Mouse (Mus musculus) activated CD4-positive, CD25-positive, alpha-beta regulatory T cell, adult 4 months (primary cell): ENCODE results near the gene Vim. TPM values are rescaled to one million over a fixed set of nuclear protein-coding genes. Genes with fewer than 3 reads are reported as not detected.
"Not testable (repeated sequence)": the region's sequence is repeated elsewhere in the genome, so short reads cannot be mapped to it uniquely, and the experiment has no call there.

Experiments
- ATAC-seq: one replicate; pipeline ENCODE4 v1.8.0; 2017
- polyA plus RNA-seq, 2 experiments: library from polyadenylated mRNA; unstranded; fragments of 100-300 nt; shearing (Covaris generic); gene quantifications; one replicate each; pipeline ENCODE4 v1.2.1; 2017

Gene Vim
- polyA plus RNA-seq, 2 experiments from 2014 or later = 703 to 754 TPM

DNA sequence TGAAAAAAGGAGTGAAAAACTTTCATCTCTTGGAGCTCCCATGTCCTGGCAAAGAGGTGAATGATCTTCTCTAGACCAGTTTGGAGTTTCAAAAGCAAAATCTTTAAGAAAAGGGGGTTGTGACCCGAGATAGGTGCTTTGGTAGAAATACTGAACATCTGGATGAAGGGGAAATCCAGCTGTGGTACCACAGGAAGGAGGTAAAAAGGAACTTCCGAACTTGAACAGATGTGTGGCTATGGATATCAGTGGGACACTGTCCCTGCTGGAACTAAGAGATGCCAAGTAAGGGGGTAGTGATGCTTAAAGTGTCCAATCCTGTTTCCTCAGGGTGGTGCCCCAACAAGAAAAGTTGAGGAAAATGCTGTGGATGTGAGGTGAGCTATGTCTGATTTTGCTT lies 3.6 kb upstream of the Vim start:
- no peak for ATAC-seq

DNA sequence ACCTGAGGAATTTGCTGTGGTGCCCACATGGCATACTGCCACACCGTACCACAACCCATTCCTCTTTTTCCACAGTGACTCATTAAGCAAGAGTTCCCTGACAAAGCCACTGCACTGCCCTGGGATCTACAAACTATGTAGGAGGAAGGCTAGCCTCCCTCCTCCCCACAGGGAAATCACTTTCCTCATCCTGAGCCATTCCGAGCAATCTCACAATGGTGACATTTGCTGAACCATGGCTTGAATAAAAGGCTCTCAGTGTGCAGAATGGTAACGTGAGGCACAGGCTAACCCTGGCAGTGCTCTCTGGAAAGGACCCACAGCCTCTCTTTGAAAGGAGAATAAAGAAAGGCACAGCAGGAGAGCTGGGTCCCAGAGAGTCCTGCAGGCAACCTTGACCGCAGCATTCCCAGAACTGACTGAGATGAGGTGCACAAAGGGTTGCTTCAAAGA lies 1.6 kb upstream of the Vim start:
- no peak for ATAC-seq

DNA sequence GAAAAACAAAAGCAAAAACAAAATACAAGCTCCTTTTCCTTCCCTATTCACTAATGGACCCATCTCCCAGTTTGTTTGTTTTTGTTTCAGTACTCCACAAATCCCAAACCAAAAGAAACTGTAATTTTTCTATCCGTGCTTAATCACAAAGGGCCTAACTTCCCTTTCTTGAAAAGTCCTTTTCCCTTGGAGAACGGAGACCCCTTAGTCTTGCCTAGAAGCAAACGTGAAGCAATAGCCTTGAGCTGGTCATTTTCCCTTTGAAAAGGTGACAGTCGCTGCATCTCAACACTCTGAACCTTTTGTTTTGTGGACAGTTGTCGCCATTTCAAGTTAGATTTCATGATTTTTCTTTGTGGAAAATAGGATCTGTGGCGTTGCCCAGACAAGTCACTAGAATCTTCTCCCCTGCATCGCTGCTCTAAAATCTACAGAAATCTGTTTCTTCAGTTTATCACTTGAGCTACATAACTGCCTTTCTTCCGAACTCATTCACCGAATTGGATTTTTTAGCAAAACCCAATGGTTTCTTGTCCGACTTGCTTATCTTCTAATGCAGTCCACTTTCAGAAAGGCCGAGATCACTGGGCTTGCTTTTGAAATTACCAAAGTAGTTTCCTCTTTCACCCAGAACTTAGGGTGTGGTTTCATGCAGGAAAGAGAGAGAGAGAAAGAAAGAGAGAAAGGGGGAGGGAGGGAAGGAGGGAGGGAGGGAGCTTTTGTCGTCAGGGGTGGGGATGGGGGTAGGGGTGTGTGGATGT lies 900 bp upstream of the Vim start:
- ATAC-seq = no peak

DNA sequence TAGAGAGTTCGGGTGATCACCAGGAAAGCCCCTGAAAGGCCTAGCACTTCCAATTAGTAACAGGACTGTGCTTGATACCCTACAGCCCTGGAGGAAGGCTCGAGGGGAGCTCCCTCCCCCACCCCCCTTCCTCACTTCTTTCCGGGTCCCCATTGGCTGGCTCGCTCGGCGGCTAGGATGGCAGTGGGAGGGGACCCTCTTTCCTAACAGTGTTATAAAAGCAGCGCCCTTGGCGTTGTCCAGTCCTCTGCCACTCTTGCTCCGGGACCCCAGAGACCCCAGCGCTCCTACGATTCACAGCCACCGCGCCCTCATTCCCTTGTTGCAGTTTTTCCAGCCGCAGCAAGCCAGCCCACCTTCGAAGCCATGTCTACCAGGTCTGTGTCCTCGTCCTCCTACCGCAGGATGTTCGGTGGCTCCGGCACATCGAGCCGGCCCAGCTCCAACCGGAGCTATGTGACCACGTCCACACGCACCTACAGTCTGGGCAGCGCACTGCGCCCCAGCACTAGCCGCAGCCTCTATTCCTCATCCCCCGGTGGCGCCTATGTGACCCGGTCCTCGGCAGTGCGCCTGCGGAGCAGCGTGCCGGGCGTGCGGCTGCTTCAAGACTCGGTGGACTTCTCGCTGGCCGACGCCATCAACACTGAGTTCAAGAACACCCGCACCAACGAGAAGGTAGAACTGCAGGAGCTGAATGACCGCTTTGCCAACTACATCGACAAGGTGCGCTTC lies 506 bp downstream of the Vim start:
- peak; percentile 59 for ATAC-seq

DNA sequence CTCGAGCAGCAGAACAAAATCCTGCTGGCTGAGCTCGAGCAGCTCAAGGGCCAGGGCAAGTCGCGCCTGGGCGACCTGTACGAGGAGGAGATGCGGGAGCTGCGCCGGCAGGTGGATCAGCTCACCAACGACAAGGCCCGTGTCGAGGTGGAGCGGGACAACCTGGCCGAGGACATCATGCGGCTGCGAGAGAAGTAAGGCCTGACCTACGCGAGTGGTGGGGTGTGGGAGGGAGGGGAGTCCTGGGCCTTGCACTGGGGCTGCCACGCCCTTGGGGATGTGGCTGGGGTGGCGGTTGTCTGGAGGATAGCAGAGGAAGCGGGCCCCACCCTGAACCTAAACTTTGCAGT lies 1.0 kb downstream of the Vim start:
- ATAC-seq = peak; percentile 64

DNA sequence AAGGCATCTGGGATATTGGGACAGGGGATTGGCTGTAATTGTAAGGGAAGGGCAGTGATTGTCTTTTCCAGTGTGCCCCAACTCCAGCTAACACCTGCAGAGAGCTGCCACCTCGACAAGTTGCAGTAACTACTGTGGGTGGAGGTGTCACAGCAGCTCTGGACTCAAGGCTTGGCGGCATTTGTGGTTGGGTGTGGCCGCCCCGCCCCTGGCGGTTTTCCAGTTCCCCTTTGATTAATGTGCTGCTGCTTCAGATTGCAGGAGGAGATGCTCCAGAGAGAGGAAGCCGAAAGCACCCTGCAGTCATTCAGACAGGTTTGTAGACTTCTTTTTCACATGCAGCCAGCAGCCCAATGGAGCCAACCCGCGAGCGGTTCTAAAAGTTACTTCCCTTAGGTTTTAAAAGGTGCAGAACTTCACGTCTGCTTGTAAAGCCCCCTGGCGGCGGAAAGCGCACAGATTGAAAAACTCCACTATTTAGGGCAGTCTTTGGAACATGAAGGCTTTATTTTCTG lies 1.6 kb downstream of the Vim start:
- ATAC-seq = peak; percentile 28

DNA sequence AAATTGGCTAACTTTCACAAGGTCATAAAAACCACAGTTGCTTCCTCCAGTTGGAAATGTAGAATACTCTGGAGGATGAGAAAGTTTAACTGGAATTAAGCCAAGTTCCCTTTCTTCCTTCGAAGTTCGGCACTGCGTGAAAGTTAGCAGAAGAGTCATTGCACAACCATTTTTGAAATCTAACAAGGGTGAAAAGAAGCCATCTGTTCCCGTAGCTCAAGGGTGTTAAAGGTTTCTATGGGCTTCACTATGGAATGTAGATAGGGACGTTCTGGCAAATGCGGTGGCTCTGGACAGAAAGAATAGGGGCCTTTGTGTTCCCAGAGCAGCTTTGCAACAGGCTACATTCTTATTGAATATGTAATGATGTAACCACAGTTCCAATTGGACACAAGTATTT lies 2.2 kb downstream of the Vim start:
- no peak for ATAC-seq

DNA sequence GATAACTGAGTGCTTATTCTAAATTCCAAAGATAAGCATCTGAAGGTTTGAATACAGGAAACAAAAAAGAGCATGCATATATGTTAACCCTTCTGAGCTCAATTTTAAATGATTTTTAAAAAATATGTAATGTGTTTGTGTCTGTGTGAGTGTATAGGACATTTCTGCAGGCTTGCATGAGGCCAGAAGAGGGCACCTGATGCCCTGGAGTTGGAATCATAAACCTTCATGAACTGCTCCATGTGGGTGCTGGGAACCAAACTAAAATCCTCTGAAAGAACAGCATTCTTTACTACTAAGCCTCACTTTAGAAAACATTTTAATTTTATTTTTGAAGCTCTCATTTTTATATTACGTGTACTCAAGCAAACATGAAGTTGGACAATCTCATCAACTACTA lies 3.7 kb downstream of the Vim start:
- ATAC-seq = no peak

DNA sequence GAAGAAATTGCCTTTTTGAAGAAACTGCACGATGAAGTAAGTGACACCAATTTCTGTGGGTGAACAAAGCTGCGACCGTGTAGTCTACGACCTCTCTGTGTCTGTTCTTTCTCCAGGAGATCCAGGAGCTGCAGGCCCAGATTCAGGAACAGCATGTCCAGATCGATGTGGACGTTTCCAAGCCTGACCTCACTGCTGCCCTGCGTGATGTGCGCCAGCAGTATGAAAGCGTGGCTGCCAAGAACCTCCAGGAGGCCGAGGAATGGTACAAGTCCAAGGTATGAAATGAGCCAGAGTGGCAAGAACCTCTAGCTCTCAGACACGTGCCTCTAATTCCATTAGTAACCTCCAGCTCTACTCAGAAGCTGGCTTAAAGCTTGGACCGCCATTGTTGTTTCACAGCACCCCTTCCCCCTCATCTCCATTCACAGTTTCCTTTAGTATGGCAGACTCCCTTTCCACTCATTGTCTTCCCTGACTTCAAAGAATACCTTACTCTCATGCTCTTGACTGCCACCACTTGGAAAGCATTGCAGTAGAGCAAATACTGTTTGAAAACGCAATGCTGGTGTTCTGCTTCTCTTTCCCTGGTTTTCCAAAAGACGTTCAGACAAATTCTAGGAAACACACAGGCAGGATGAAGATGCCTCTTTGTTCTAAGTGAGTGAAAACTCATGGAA lies 4.9 kb downstream of the Vim start:
- ATAC-seq = no peak

DNA sequence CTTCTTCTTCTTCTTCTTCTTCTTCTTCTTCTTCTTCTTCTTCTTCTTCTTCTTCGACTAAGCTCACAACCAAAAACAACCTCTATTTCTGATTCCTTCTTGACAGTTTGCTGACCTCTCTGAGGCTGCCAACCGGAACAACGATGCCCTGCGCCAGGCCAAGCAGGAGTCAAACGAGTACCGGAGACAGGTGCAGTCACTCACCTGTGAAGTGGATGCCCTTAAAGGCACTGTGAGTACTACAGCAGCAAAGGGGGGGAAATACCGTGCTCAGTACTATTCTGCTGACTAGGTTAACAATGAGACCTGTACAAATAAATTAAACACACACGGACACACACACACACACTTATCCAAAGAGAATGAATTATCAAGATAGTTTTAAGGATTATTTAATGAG lies 5.6 kb downstream of the Vim start:
- no peak for ATAC-seq

DNA sequence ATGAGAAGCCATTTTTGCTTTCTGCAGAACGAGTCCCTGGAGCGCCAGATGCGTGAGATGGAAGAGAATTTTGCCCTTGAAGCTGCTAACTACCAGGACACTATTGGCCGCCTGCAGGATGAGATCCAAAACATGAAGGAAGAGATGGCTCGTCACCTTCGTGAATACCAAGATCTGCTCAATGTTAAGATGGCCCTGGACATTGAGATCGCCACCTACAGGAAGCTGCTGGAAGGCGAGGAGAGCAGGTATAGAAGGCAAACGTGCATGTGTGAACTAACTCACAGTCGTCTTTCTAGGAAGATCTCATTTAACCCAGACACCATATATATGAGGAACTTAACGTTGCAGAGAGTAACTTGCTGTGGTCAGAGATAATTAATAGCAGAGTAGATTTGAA lies 6.3 kb downstream of the Vim start:
- peak; percentile 31 for ATAC-seq

DNA sequence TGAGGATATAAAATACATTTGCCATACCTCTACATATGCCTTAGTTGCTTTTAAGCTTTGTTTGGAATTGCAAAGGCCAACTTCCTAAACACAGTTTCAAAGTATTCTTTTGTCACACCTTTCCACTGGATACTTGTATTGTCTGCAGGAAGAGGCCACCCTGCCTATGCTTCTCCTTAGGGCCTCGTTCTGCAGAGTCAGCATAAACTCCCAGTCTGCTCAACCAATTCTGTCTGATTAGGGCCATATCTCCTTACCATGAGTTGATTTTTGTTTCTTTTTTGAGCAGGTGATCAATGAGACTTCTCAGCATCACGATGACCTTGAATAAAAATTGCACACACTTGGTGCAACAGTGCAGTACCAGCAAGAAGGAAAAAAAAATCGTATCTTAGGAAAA lies 8.5 kb downstream of the Vim start:
- ATAC-seq = no peak

DNA sequence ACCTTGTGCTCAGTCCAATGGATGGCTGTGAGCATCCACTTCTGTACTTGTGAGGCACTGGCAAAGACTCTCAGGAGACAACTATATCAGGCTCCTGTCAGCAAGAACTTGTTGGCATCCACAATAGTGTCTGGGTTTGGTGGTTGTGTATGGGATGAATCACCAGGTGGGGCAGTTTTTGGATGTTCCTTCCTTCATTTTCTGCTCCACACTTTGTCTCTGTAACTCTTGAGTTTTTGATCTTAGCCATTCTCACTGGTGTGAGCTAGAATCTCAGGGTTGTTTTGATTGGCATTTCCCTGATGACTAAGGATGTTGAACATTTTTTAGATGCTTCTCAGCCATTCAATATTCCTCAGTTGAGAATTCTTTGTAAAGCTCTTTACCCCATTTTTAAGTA lies 10.0 kb downstream of the Vim start:
- ATAC-seq = not testable (repeated sequence)

DNA sequence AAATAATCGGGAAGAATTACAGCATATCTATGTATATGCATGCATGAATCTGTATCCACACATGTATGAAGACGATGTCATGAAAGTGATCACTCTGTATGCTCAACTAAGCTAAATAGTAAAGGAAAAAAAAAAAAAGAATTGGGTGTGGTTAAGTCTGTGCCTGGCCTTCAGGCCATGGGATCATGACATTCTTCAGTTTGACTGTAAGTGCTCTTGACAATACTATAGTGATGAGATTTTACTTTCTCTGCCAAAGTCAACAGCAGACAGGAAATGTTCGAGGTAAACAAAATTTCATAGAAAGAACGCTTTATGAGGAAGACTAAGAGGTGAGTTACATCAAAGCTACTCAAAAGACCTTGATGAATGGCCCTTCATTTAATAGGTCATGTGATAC lies 19.6 kb downstream of the Vim start:
- ATAC-seq = no peak

DNA sequence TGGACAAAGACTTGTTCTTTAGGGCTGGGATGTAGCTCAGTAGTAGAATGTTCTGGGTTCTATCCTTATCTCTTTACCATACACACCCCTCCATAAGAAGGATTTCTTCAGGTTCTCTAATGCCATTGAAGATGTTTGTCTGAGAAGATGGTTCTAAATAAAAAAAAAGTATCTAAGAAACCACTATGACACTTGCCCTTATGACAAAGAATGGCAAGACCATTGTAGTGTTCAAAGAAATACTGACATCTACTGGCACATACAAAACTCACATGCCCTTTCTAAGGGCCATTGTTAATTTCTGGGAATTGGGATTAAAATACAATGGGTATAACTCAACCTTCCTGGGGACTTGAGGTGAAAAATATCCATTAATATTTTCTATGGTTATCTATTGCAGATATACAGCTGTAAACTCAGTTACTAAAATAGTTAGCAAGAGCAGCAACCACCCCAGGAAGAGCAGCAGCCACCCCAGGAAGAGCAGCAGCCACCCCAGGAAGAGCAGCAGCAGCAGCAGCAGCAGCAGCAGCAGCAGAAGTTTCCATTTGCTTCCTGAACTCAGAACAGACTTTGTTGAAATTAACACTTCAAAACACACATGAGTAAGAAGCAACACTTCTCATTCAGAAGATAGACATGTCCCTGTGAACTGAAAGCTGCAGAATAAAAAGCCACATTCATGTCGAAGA lies 23.4 kb downstream of the Vim start:
- ATAC-seq = peak; percentile 59

DNA sequence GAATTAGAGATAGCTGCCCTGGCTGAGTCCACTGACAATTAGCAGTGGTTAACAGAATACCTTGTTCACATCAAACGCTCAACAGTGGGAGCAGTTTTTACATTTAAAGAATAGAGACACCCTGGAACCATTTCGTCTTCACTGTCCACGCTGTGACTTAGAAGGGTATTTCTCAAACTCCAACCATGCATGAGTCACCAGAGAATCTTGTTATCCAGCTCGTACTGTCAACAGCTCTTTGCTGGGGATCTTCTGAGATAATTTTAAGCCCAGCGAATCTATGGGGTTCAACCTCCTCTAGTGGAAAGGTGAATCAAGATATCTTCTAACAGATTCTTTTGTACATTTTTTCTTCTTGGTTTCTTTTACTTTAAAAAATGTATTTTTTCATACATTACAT lies 24.4 kb downstream of the Vim start:
- no peak for ATAC-seq

DNA sequence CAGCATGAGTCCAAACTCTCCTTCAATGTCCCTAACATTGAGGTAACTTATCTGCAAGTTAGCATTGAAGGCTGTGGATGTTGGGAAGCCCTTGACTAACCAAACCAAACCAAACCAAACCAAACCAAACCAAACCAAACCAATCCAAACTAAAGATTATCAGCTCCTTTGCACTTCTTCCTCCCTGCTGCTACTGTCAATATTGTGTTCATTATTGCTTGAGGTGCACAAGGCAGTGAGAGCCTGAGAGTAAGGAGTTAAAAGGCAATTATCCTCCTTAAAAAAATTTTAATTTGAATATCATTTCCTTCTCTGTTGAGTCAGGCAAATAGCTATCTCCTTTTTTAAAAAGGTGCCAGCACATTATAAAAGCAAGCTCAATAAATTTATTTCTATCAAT lies 29.4 kb downstream of the Vim start:
- ATAC-seq = no peak

DNA sequence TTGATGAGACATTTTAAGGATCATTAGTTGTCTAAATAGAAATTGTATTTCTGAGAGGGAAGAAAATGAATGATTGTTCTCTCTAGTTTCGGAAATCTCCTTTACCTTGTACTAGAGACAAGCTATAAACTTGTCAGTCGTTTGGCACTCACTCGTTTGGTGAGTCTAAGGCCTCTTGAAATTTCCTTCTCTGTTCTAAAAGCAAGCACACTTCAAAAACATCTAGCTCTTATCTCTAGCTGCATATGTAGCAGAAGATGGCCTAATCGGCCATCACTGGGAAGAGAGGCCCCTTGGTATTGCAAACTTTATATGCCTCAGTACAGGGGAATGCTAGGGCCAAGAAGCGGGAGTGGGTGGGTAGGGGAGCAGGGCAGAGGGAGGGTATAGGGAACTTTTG lies 29.9 kb downstream of the Vim start:
- ATAC-seq = not testable (repeated sequence)

DNA sequence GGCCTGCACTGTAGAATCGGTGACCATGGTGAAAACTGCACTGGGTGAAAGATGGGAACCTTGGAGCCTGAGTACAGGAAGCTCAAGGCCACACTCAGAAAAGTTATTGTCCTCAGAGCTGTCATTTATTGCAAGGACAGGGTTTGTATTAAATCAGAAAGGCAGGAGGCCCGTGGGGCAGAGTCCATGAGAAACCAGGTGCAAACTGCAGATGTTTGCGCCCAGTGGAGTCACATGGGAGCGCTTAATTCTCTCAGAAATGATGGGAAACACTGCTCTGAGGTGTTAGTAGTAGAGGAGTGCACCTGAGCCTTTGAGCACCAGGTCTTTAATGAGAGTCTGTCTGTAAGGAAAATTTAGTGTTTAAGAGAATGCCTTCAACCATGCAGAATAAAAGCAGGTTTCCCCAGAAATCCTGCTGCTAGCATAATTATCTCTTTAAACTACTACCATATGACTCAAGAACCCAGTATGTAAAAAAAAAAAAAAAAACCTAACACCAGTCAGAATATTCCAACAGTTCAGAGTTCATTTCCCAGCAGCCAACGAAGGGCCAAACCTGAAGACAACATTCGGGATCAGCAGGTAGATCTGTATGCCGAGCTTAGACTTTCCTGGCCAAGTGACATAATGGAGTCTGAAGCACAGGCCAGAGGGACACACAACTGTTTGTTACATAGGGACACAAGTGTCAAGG lies 56.6 kb downstream of the Vim start:
- ATAC-seq = no peak
